Mouse (Mus musculus) forebrain, postnatal 0 days (tissue): ENCODE data around the gene Rnf44. TPM values are rescaled to one million over a fixed set of nuclear protein-coding genes. Genes with fewer than 3 reads are reported as not detected.

Experiments
- ATAC-seq: fragments of 200-750 bp; cut with Nextera tagmentation; 2 replicates; pipeline ENCODE4 v1.8.0; 2017; ENCODE audit warnings: mild to moderate bottlenecking, moderate library complexity
- DNase-seq: peaks from one replicate; pipeline ENCODE4 v3.0.0-alpha.2; 2015
- H3K27ac ChIP-seq: fragments of 300-500 bp; sonication (generic); 2 replicates; pipeline ENCODE4 v1.5.1; 2014; ENCODE audit warnings: low read depth, mild to moderate bottlenecking, antibody characterized with exemption, low read length, moderate library complexity, mixed read lengths
- H3K27me3 ChIP-seq: fragments of 300-500 bp; sonication (generic); 2 replicates; pipeline ENCODE4 v1.6.1; 2014; ENCODE audit warnings: mild to moderate bottlenecking, low read length, mixed read lengths; ENCODE audit not compliant: insufficient read depth
- H3K36me3 ChIP-seq: fragments of 300-500 bp; sonication (generic); 2 replicates; pipeline ENCODE4 v1.6.1; 2014; ENCODE audit warnings: mild to moderate bottlenecking, moderate library complexity; ENCODE audit not compliant: insufficient read depth
- H3K4me1 ChIP-seq: fragments of 300-500 bp; sonication (generic); 2 replicates; pipeline ENCODE4 v1.6.1; 2014; ENCODE audit warnings: antibody characterized with exemption; ENCODE audit not compliant: insufficient read depth
- H3K4me2 ChIP-seq: fragments of 300-500 bp; sonication (generic); 2 replicates; pipeline ENCODE4 v1.6.1; 2014; ENCODE audit warnings: low read depth, mild to moderate bottlenecking, moderate library complexity
- H3K4me3 ChIP-seq: fragments of 300-500 bp; sonication (generic); 2 replicates; pipeline ENCODE4 v1.5.1; 2014; ENCODE audit warnings: low read depth, low read length, mixed read lengths
- H3K9ac ChIP-seq: fragments of 300-500 bp; sonication (generic); 2 replicates; pipeline ENCODE4 v1.6.1; 2014; ENCODE audit warnings: mild to moderate bottlenecking
- H3K9me3 ChIP-seq: fragments of 300-500 bp; sonication (generic); 2 replicates; pipeline ENCODE4 v1.6.1; 2016; ENCODE audit warnings: low read length
- CTCF ChIP-seq: sonication (generic); IDR thresholded peaks from 2 replicates; pipeline ENCODE4 v1.5.1; 2016; ENCODE audit warnings: antibody characterized with exemption, control low read depth, low read depth
- WGBS: fragments of 180-500 bp; shearing (Covaris S2); extraction: QIAGEN DNeasy Blood & Tissue Kit; methylation state at CpG from one replicate; pipeline ENCODE4 v1.1.7; 2014; 5-methylcytosine and 5-hydroxymethylcytosine counted together
- polyA plus RNA-seq: library from polyadenylated mRNA; unstranded; fragments of >200 nt; fragmentation: Nextera tagmentation; extraction: Ambion mirVana; gene quantifications from 2 replicates; pipeline ENCODE4 v1.2.1, GENCODE M21; 2015
- total RNA-seq: library from RNA; depleted of rRNA; stranded (reverse); fragments of >200 nt; gene quantifications from 2 replicates; pipeline ENCODE4 v1.2.3, GENCODE M21; 2014

The Rnf44 gene
- total and polyA plus RNA-seq, 2 experiments from 2014 or later: 50.8 to 56.3 TPM

DNA sequence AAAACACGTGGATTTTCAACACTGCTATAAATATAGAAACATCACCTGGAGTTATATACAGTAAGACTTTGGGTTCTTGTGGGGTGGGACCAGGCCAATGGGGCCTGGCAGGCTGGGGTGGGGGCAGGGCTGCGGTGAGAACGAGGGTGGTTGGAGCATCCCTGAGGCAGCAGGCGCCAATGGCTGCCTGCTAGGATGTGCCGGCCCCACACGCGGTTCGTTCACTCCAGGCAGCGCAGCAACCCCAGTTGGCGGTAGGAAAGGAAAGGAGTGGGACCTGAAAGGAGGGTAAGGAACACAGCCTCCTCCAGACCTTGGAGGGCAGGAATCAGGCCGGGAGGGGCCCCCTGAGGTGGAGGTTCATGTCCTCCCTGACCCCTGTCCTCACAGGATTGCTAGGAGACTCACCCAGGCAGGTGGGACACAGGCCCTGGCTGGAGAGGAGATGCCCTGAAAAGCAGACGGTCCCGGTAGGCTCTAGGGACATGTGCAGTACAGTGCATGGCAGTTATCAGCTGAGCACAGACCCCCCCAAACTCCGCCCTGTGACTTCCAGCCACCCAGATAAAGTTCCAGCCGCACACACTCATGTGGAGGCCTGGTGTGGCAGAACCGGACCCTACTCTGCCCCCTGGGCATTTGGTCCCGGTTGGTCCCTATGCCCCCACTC is 13.4 kb downstream of the Rnf44 start:
- Histone ChIP-seq H3K4me2 (no peak overlapping the region), H3K9ac (no peak overlapping the region), H3K27me3 (no peaks in the 10 kb centered on the region), H3K27ac (no peak overlapping the region), H3K36me3 (peaks cover 55% of the 10 kb centered on the region), H3K4me1 (peaks cover 9% of the 10 kb centered on the region), H3K4me3 (no peak overlapping the region), H3K9me3 (no peaks in the 10 kb centered on the region)
- TF ChIP-seq CTCF: no peak
- DNase-seq: no peak
- ATAC-seq: no peak
- WGBS: 78% methylated on average over 17 of the region's 17 CpGs

DNA sequence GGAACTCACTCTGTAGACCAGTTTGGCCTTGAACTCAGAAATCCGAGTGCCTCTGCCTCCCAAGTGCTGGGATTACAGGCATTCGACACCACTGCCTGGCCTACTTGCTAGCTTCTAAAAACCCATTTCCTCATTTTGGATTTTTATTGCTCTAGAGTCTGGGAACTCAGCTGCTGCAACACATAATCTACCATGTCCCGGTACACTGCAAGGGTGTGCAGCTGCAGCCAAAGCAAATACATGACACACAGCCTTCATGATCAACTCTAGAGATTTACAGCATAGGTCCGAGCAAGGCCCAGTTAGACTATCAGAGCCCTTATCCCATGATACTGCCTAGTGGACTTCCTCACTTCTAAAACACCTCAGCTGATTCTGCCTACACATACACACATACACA is 15.4 kb downstream of the Rnf44 start:
- Histone ChIP-seq H3K4me3 (no peak overlapping the region), H3K9ac (no peak overlapping the region), H3K36me3 (peaks cover 45% of the 10 kb centered on the region), H3K4me2 (no peak overlapping the region), H3K4me1 (no peaks in the 10 kb centered on the region), H3K9me3 (no peaks in the 10 kb centered on the region), H3K27me3 (no peaks in the 10 kb centered on the region), H3K27ac (no peak overlapping the region)
- DNase-seq (no peak), ATAC-seq (no peak)
- TF ChIP-seq CTCF: no peak
- WGBS: 81% methylated on average over 4 of the region's 4 CpGs

DNA sequence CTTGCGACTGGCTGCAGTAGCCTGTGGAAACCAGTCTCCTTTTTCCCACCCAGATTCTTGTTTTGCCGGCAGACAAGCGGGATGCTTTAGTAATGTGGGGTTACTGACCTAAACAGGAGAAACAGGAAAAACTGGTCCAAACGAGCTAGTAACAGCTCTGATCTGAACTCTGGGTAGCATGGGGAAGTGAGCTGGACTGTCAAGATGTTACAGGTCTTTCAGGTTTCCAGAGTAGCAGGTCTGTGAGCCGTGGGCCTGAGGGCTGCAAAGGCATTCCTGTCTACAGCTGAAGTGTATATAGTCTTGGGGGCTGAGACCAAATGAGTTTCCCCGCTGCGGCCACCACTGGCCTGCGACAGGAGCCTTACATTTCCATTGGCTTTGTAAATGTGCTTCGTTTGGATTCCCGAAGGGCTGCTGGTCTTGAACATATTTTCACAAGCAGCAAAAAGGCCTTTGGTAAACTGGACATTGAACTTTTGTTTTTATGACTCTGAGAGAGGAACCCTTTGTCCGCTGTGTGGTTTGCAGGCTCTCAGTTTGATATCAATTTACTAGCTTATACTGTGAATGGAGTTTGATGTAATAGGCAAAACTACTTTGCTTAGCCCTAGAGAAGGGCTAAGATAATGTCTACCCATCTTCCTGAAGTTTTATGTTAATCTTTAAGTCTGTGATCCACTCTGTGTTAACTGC is 17.7 kb downstream of the Rnf44 start:
- Histone ChIP-seq H3K4me1 (no peaks in the 10 kb centered on the region), H3K9me3 (no peaks in the 10 kb centered on the region), H3K36me3 (peaks cover 23% of the 10 kb centered on the region), H3K4me3 (no peak overlapping the region), H3K27ac (no peak overlapping the region), H3K27me3 (no peaks in the 10 kb centered on the region), H3K9ac (no peak overlapping the region), H3K4me2 (no peak overlapping the region)
- WGBS: 69% methylated on average over 11 of the region's 11 CpGs
- no peak for DNase-seq
- no peak for ATAC-seq
- TF ChIP-seq CTCF: no peak

DNA sequence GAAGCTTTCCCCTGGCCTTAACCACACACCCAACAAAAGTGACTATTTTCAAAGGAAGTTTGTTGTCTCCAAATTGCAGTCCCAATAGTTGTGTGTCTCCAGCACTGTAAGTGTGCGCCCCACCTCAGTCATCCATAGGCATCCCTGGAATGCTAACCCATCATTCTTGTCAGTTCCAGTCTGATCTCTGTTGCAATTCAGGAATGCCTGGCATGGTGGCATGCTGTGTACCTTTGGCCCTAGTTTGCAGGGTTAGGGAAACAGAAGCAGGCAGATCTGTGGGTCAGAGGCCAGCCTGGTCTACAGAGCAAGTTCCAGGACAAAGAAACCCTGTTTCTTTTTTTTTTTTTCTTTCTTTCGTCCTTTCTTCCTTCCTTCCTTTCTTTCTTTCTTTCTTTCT is 23.2 kb downstream of the Rnf44 start:
- Histone ChIP-seq H3K36me3 (no peaks in the 10 kb centered on the region), H3K4me2 (no peak overlapping the region), H3K9me3 (no peaks in the 10 kb centered on the region), H3K27ac (no peak overlapping the region), H3K9ac (no peak overlapping the region), H3K4me3 (no peak overlapping the region), H3K27me3 (no peaks in the 10 kb centered on the region), H3K4me1 (no peaks in the 10 kb centered on the region)
- 88% methylated on average over 2 of the region's 2 CpGs for WGBS
- DNase-seq: no peak
- ATAC-seq: no peak
- no peak for TF ChIP-seq CTCF

DNA sequence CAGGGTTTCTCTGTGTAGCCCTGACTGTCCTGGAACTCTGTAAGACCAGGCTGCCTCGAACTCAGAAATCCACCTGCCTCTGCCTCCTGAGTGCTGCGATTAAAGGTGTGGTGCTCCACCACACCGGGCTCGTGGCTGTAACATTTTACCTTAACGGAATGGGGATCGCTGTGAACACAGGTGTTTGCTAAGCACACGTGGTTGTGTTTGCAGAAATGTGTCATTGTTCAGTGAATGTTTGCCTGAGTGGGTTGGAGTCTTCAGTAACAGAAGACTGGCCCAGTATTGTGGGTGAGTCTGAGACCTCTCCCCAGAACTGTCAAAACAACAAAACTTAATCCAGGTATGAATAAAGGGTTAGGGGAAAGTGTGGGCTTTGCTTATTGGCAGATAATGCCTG is 28.6 kb downstream of the Rnf44 start:
- Histone ChIP-seq H3K4me1 (no peaks in the 10 kb centered on the region), H3K9ac (no peak overlapping the region), H3K4me3 (no peak overlapping the region), H3K36me3 (peaks cover 36% of the 10 kb centered on the region), H3K27ac (no peak overlapping the region), H3K4me2 (no peak overlapping the region), H3K9me3 (no peaks in the 10 kb centered on the region), H3K27me3 (no peaks in the 10 kb centered on the region)
- ATAC-seq: no peak
- 95% methylated on average over 7 of the region's 7 CpGs for WGBS
- no peak for DNase-seq
- no peak for TF ChIP-seq CTCF

DNA sequence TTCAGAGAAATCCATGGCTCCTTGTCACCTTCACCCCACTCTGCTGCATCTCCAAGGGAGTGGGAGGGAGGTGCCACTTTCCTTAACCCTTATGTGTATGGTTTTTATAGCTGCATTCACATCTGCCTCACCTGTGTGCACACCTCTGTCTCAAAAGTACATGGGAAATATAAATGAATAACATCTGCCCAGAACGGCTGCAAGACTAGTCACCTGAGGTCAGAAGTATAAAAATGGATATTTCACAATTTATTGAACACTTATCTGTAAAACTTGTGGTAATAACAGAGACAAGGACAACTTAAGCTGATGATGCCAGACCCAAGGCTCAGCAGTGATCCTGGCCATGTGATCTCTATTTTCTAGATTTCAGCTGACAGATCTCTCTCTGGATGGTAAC is 29.2 kb downstream of the Rnf44 start:
- ATAC-seq: no peak
- no peak for TF ChIP-seq CTCF
- Histone ChIP-seq H3K4me1 (no peaks in the 10 kb centered on the region), H3K9me3 (no peaks in the 10 kb centered on the region), H3K9ac (no peak overlapping the region), H3K4me2 (no peak overlapping the region), H3K4me3 (no peak overlapping the region), H3K27ac (no peak overlapping the region), H3K36me3 (peaks cover 40% of the 10 kb centered on the region), H3K27me3 (no peaks in the 10 kb centered on the region)
- 93% methylated on average over 1 of the region's 1 CpGs for WGBS
- no peak for DNase-seq

DNA sequence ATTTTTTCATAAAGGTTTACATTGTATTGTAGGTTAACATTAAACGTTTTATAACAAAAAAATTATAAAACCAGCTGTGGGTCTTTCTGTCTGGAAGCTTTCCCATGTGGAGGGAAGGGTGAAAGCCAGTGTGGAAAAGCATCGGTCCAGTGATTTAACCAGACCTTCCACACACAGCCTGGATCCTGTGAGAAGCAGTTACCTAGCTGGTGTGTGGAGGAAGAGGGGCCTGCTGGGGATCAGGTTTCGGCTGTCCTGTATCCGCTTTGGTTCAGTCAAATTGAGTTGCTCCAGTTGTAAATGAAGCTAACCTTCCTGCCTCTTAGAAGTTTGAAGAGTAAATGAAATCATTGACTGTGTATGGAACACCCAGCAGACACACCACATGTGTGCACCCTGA is 29.7 kb downstream of the Rnf44 start:
- Histone ChIP-seq H3K36me3 (peaks cover 45% of the 10 kb centered on the region), H3K27me3 (no peaks in the 10 kb centered on the region), H3K9ac (no peak overlapping the region), H3K27ac (no peak overlapping the region), H3K4me2 (no peak overlapping the region), H3K4me1 (no peaks in the 10 kb centered on the region), H3K4me3 (no peak overlapping the region), H3K9me3 (no peaks in the 10 kb centered on the region)
- DNase-seq (no peak), ATAC-seq (no peak)
- WGBS: 91% methylated on average over 4 of the region's 4 CpGs
- TF ChIP-seq CTCF: no peak
